Mouse (Mus musculus): ENCODE results near the gene Mcur1.

DNA sequence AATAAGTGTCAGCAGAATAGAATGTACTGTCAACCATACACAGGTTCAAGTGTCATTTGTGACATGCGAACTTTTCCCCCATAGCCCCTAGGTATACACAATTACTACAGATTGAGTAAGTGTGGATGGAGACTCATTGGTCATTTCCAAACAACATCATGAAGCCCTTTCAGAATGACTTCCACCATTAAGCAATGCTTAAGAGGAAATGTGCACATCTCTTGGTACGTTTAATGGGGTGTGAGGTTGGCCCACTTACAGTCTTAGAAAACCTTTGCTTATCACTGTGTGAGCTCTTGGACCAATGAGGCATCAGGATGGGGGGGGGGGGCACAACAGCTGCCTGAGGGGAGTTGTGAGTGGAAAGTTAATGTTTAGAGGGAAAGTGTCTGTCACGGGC, 54.2 kb downstream of the Mcur1 start:
- no peak for TF ChIP-seq CTCF (IDR thresholded peaks at IDR 0.05; ENCODE audit: insufficient read depth, low read length)
- no peak for TF ChIP-seq POLR2A (IDR thresholded peaks at IDR 0.05; ENCODE audit: borderline replicate concordance, extremely low read depth, low read depth, low read length)
